In the genomic region with DNA sequence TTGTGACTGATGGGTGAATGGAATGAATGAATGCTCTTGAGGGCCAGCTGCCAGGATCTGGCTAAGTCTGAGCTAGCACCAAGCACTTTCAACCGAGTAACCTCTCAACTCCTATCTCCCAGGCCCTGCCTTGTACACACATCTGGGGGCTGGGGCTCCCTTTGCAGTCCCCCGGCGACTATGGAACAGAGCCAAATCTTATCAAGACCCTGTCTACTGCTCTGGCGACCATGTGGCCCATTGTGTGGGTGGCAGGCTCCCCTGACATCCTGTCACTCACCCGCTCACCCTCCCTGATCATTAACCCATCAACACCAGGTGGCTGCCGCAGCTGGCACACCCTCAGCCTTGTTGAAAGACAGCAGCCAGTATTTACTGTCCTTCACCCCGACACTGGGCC, we compare ENCODE assay signal across 9 mouse cellular contexts. TPM values are rescaled to one million over a fixed set of nuclear protein-coding genes. Genes with fewer than 3 reads are reported as not detected.
A peak's percentile ranks its signal among the peaks of the same experiment; 100 is the strongest.
DNase-seq lines count a peak whose midpoint lies in the region; ATAC-seq and TF ChIP-seq lines count a peak whose summit lies in the region.
"Had no signal": no experiment of that assay in that cellular context is flagged by ENCODE, and none has a peak within 500 bp of the region (broad histone marks: within the 10 kb centered on the region; RNA-seq: fewer than 3 reads in every experiment).

No protein-coding gene starts in this region.

- no peak overlapping the region for H3K4me3 ChIP-seq in kidney, embryonic 16.5 days (ENCODE audit: low read length)
- no peak overlapping the region for H3K4me3 ChIP-seq in embryonic facial prominence, embryonic 13.5 days
- no peak overlapping the region for H3K4me3 ChIP-seq in liver, embryonic 15.5 days (replicated peaks)
- no peak overlapping the region for H3K4me3 ChIP-seq in kidney, adult 2 months (ENCODE audit: insufficient read depth, low read depth, low read length)

- no peak for TF ChIP-seq POLR2A in kidney, adult 2 months (IDR thresholded peaks at IDR 0.05; ENCODE audit: low read depth, low read length)

- H3K9ac ChIP-seq in kidney, embryonic 16.5 days (replicated peaks; ENCODE audit: low read length) = peak overlapping the region; percentile 43; the same call in 1 of the 2 replicates
- no peak overlapping the region for H3K9ac ChIP-seq in embryonic facial prominence, embryonic 13.5 days
- no peak overlapping the region for H3K9ac ChIP-seq in liver, embryonic 15.5 days

- 0 out of 2 replicates have a peak, but pooled peaks cover 4% of the 10 kb centered on the region for H3K27me3 ChIP-seq in kidney, embryonic 16.5 days (ENCODE audit: insufficient read depth, low read length)
- no peaks in the 10 kb centered on the region for H3K27me3 ChIP-seq in embryonic facial prominence, embryonic 13.5 days
- peaks cover 13% of the 10 kb centered on the region; the same call in 1 of the 2 replicates for H3K27me3 ChIP-seq in liver, embryonic 15.5 days
- H3K27me3 ChIP-seq in kidney, adult 2 months (replicated peaks; ENCODE audit: control insufficient read depth, insufficient read depth, low read length) = no peaks in the 10 kb centered on the region

- ATAC-seq in kidney, embryonic 16.5 days (ENCODE audit: low FRiP score, low TSS enrichment) = no peak
- no peak for ATAC-seq in embryonic facial prominence, embryonic 13.5 days (ENCODE audit: insufficient number of reproducible peaks, insufficient read depth, low FRiP score, low TSS enrichment, low read depth)
- no peak for ATAC-seq in liver, embryonic 15.5 days (ENCODE audit: insufficient read depth)
- ATAC-seq in erythroblast, adult 5-6 weeks (replicated peaks; ENCODE audit: low FRiP score, poor library complexity, severe bottlenecking) = no peak

- H3K36me3 ChIP-seq in kidney, embryonic 16.5 days (ENCODE audit: insufficient read depth, low read length) = no peaks in the 10 kb centered on the region
- H3K36me3 ChIP-seq in embryonic facial prominence, embryonic 13.5 days = no peaks in the 10 kb centered on the region
- no peaks in the 10 kb centered on the region for H3K36me3 ChIP-seq in liver, embryonic 15.5 days (replicated peaks)
- H3K36me3 ChIP-seq in kidney, adult 2 months (ENCODE audit: control insufficient read depth, insufficient read depth, low read length) = no peaks in the 10 kb centered on the region

- H3K4me1 ChIP-seq in kidney, embryonic 16.5 days (ENCODE audit: insufficient read depth, low read length) = peaks cover 71% of the 10 kb centered on the region
- H3K4me1 ChIP-seq in embryonic facial prominence, embryonic 13.5 days = peaks cover 73% of the 10 kb centered on the region
- H3K4me1 ChIP-seq in liver, embryonic 15.5 days (replicated peaks) = peaks cover 100% of the 10 kb centered on the region
- H3K4me1 ChIP-seq in kidney, adult 2 months (ENCODE audit: control insufficient read depth, insufficient read depth, low read length) = no peaks in the 10 kb centered on the region

- WGBS in kidney, embryonic 16.5 days = 11% methylated on average over 7 of the region's 7 CpGs
- WGBS in embryonic facial prominence, embryonic 13.5 days = 54% methylated on average over 7 of the region's 7 CpGs
- 10% methylated on average over 7 of the region's 7 CpGs for WGBS in liver, embryonic 15.5 days (ENCODE audit: insufficient replicate concordance)
- 37% methylated on average over 7 of the region's 7 CpGs for WGBS in kidney, adult 2 months

- TF ChIP-seq CTCF in kidney, adult 2 months (conservative IDR thresholded peaks at IDR 0.05; ENCODE audit: insufficient read depth, insufficient read length, low read depth, low read length) = no peak

- H3K4me2 ChIP-seq in kidney, embryonic 16.5 days (replicated peaks; ENCODE audit: low read depth, low read length) = no peak overlapping the region
- H3K4me2 ChIP-seq in embryonic facial prominence, embryonic 13.5 days = no peak overlapping the region
- no peak overlapping the region for H3K4me2 ChIP-seq in liver, embryonic 15.5 days

- H3K27ac ChIP-seq in kidney, embryonic 16.5 days (ENCODE audit: low read length) = no peak overlapping the region; the same call in 1 of the 2 replicates
- H3K27ac ChIP-seq in embryonic facial prominence, embryonic 13.5 days = peak overlapping the region; percentile 17; the same call in 1 of the 2 replicates
- peak overlapping the region; percentile 72; the same call in 1 of the 2 replicates for H3K27ac ChIP-seq in liver, embryonic 15.5 days (replicated peaks)
- H3K27ac ChIP-seq in kidney, adult 2 months (ENCODE audit: insufficient read depth, low read depth, low read length) = no peak overlapping the region

- no peaks in the 10 kb centered on the region for H3K9me3 ChIP-seq in kidney, embryonic 16.5 days (ENCODE audit: low read length)
- no peaks in the 10 kb centered on the region for H3K9me3 ChIP-seq in embryonic facial prominence, embryonic 13.5 days
- H3K9me3 ChIP-seq in liver, embryonic 15.5 days (replicated peaks) = no peaks in the 10 kb centered on the region

- DNase-seq in kidney, postnatal 25 days = no peak
- DNase-seq in thymus, adult 18-20 months = peak; percentile 60 to 78
- DNase-seq in left cerebral cortex, postnatal 25 days (ENCODE audit: low spot score in 2 of 2) = no peak
- DNase-seq in kidney, adult 2 months = no peak

- intact Hi-C loops in left cerebral cortex, postnatal 25 days (cut with DNase I) = loop anchor here (5.0 kb wide), 1 partner anchor 223 kb away; no protein-coding TSS in a partner anchor

RNA-seq across cellular contexts. Expression of gene Akna, which starts 1.9 kb away (rescaled TPM):
- 7.1 and 9.4 TPM in 2 replicates for polyA plus RNA-seq in kidney, embryonic 16.5 days (2015; fragmentation: Nextera tagmentation; extraction: Ambion mirVana)
- 9.7 and 10.0 TPM in 2 replicates for polyA plus RNA-seq in embryonic facial prominence, embryonic 13.5 days (2015; fragmentation: Nextera tagmentation; extraction: Ambion mirVana)
- polyA plus RNA-seq in liver, embryonic 15.5 days (2015; fragmentation: Nextera tagmentation; extraction: Ambion mirVana) = 4.8 and 5.7 TPM in 2 replicates
- 1 to 10 TPM; 2.9 to 3.0 TPM for total RNA-seq in left cerebral cortex, postnatal 25 days (2021)
- 16.9 and 18.4 TPM in 2 replicates for total RNA-seq in erythroblast, adult 5-6 weeks (2015; ENCODE audit: low replicate concordance)
- 8.2 and 9.5 TPM in 2 replicates for total RNA-seq in erythroblast, adult 5-6 weeks (2017; ENCODE audit: low replicate concordance)
- polyA plus RNA-seq in kidney, adult 2 months (2012; rRNA removed) = 2.2 and 5.8 TPM in 2 replicates

RNA-seq across cellular contexts. Expression of gene Orm2, which starts 42.8 kb away (rescaled TPM):
- polyA plus RNA-seq in kidney, embryonic 16.5 days (2015; fragmentation: Nextera tagmentation; extraction: Ambion mirVana) = not detected in 2 replicates
- polyA plus RNA-seq in embryonic facial prominence, embryonic 13.5 days (2015; fragmentation: Nextera tagmentation; extraction: Ambion mirVana) = not detected in 2 replicates
- not detected in 2 replicates for polyA plus RNA-seq in liver, embryonic 15.5 days (2015; fragmentation: Nextera tagmentation; extraction: Ambion mirVana)
- total RNA-seq in left cerebral cortex, postnatal 25 days (2021) = not detected
- total RNA-seq in erythroblast, adult 5-6 weeks (2015; ENCODE audit: low replicate concordance) = not detected in 2 replicates
- not detected in 2 replicates for total RNA-seq in erythroblast, adult 5-6 weeks (2017; ENCODE audit: low replicate concordance)
- polyA plus RNA-seq in kidney, adult 2 months (2012; rRNA removed) = 0.16 TPM in 1 of 2 replicates, not detected in the other
- polyA plus RNA-seq: embryonic facial prominence, embryonic 11.5 days had no signal

RNA-seq across cellular contexts. Expression of gene Orm3, which starts 49.1 kb away (rescaled TPM):
- polyA plus RNA-seq in kidney, embryonic 16.5 days (2015; fragmentation: Nextera tagmentation; extraction: Ambion mirVana) = not detected in 2 replicates
- polyA plus RNA-seq in embryonic facial prominence, embryonic 13.5 days (2015; fragmentation: Nextera tagmentation; extraction: Ambion mirVana) = not detected in 2 replicates
- not detected in 2 replicates for polyA plus RNA-seq in liver, embryonic 15.5 days (2015; fragmentation: Nextera tagmentation; extraction: Ambion mirVana)
- not detected for total RNA-seq in left cerebral cortex, postnatal 25 days (2021)
- total RNA-seq in erythroblast, adult 5-6 weeks (2015; ENCODE audit: low replicate concordance) = not detected in 2 replicates
- total RNA-seq in erythroblast, adult 5-6 weeks (2017; ENCODE audit: low replicate concordance) = not detected in 2 replicates
- 0.14 and 0.38 TPM in 2 replicates for polyA plus RNA-seq in kidney, adult 2 months (2012; rRNA removed)
- polyA plus RNA-seq: embryonic facial prominence, embryonic 11.5 days had no signal

Comparison
In these comparisons a context has a peak if more than half of its experiments do, and no peak if none do; other contexts are left out.
1. H3K27ac ChIP-seq: peak in embryonic facial prominence, embryonic 13.5 days (single experiment) and liver, embryonic 15.5 days (single experiment); none in kidney, embryonic 16.5 days (single experiment) and kidney, adult 2 months (single experiment).
2. DNase-seq: peak in thymus, adult 18-20 months (2 of 2); none in kidney, postnatal 25 days (0 of 2), left cerebral cortex, postnatal 25 days (0 of 2) and kidney, adult 2 months (single experiment).